Mouse (Mus musculus) T-helper 1 cell (primary cell): ENCODE results near the gene Crat.

ENCODE experiments used
- in situ Hi-C: fragments of 300-600 bp; cut with MboI, MseI; formaldehyde crosslinking; loops from one replicate; pipeline ENCODE4 v1.15.1; 2025; ENCODE audit warnings: high pct_unique_total_duplicates

Gene Crat

DNA sequence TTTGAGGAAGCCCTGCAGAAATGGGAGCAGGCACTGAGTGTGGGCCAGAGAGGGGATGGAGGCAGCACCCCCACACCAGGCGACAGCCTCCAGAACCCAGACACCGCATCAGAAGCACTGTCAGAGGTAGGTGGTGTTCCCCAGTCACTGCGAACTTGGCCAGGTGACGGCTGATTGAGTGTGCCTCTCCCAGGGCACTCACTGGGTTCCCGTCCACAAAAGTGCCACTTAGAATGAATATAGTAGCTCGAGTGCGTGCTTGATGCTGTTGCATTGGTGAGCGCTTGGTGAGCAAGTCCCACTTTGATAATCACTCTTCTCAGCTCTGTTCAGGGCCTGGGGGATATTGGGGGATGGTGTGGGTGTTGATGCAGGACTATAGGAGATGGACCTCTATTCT is 44.1 kb downstream of the Crat start:
- in situ Hi-C loops, result no loop called here

- in situ Hi-C loops, result no loop called here
Measured at GRCm38 (mm10) chr2:30366203-30366602, 49.4 kb downstream of the Crat start.

DNA sequence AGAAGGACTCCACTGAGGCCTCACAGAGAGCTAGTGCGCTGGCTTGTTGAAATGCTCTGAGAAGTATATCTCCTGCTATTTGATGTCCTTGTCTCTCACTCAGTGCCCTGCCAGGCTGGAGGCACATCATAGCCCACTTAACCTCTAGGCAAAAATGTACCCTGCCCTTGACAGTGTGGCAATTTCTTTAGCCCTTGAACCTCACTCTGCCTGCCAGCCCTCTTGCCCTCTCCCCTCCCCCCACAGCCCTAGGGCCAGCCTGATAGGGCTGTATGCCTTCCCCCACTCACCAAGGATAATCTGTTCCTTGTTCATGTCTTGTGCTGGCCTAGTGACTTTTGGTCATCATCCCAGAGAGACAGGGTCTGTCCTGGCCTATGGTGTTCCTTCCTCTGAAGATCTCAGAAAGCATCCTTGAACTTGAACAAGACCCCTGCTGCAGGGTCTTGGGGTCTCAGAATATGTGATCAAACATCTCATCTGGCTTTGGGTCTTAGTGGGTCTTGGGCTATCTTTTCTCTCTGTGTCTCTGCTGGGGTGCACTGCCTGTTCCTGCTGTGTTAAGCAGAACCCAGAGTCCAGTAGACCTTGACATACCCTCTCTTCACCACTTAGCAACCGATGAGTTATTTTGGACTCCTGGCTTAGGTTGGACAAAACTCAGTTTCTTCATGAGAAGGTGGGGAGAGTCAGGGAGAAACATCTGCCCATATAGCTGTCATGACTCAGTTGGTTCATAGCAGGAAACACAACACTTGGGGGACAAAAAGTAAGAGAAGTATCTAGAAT is 50.1 kb downstream of the Crat start:
- in situ Hi-C loops, result no loop called here

DNA sequence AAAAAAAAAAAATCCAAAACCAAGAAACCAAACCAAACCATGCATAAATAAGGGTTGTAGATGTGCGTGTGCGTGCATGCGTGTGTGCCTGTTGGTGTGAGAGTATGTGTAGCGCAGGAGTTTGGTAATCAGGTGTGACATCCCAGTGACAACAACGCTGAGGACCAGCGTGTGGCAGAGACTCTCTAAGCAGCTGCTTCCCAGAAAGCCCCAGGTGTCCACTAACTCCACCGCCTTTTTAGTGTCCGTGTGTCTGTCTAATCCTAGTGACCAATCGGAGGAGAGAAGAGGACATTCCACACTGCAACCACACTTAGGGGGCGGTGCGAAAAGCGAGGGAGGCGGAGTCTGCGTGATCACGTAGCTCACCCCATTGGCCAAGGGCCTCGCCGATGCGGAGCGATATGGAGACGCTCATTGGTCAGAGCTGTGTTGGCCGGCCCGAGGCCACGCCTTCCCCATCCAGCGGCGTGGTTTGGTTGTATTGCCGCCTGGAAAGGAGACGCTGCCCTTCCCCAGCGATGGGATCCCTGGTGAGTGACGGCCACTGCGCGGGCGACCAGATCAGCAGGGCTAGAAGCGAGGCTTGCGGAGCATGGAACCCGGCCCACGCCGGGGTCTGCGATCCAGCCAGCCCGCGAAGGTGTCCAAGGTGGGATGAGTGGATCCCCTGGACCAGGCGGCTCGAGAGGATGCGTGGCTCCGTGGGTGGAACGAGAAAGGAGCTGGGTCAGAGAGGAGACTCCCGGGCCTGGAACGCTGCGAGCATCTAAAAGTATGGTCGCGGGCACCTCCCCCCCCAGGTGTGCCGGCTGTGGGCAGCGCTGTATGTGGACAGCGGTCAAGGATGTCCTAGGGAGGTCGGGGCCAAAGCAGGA is 51.6 kb downstream of the Crat start, which contains the start of gene Miga2:
Miga2 (plus strand) TSS at position 461 of the 878 bp plus-strand sequence.
- in situ Hi-C loops, result no loop called here

DNA sequence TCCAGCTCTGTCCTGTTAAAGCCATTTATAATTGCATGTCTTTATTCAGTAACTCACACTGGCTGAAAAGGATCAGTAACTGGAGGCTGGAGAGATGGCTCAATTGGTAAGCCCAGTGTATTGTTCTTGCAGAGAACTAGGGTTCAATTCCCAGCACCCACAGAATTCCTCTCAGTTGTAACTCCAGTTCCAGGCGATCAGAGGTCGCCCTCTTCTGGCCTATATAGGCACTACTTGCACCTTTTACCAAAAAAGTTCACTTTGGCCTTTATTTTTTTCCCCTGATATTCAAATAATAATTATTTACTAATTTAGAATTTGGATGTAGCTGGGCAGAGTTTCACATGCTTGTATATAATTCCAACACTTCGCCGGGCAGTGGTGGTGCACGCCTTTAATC is 52.7 kb downstream of the Crat start:
- in situ Hi-C loops, result no loop called here

- in situ Hi-C loops, result no loop called here
Measured at GRCm38 (mm10) chr2:30360626-30361025, 55.0 kb downstream of the Crat start.

- in situ Hi-C loops, result no loop called here
Measured at GRCm38 (mm10) chr2:30358533-30359531, 56.8 kb downstream of the Crat start, which contains the start of gene Sh3glb2. Gene Sh3glb2 (minus strand): TSS chr2:30359337.

- in situ Hi-C loops, result no loop called here
Measured at GRCm38 (mm10) chr2:30357552-30358510, 57.8 kb downstream of the Crat start.

GRCm38 (mm10) chr2:30356906-30357305 is 58.7 kb downstream of the Crat start:
- in situ Hi-C loops, result no loop called here

DNA sequence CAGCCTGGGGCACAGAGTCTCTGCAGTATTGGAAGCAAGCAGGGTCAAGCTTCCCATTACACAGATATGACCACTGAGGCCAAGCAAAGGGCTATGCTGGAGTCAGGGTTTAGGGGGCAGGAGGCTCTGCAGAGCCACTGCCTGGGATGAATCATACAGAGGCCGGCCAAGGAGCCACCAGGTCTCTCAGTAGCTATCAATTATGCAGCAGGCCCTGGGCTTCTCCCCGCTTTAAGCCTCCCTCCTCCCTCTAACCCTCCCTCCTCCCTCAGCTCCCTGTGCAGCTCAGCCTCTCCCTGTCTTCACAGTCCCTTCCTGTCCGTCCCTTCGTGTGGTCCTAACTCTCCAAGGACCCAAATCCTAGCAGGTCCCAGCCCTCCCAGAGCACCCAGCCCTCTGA is 59.3 kb downstream of the Crat start:
- in situ Hi-C loops, result no loop called here

DNA sequence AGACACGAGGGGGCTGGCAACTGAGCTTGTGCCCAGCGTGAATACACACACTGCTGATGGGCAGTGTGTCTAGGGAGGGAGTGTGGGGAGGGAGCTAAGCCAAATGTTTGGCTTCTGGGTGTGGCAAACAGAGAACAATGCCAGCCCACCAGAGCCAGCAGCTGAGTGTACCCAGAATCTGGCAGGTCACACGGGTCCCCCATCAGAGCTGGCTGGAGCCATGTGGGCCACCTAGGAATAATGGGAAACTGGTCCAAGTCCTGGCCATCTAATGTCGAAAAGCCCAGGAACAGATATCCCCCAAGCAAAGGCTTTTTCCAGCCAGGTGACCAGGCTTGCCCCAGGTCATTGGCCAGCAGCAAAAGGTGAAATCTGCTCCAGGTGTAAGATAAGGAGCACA is 59.8 kb downstream of the Crat start:
- in situ Hi-C loops, result no loop called here

GRCm38 (mm10) chr2:30351149-30351548 is 64.5 kb downstream of the Crat start:
- in situ Hi-C loops, result no loop called here
